Mouse (Mus musculus) hindbrain, embryonic 15.5 days (tissue): ENCODE results near the gene Kdr. TPM values are rescaled to one million over a fixed set of nuclear protein-coding genes. Genes with fewer than 3 reads are reported as not detected.
A peak's percentile ranks its signal among the peaks of the same experiment; 100 is the strongest.
"Not testable (repeated sequence)": the region's sequence is repeated elsewhere in the genome, so short reads cannot be mapped to it uniquely, and the experiment has no call there.

Experiments used
- ATAC-seq: fragments of 200-750 bp; cut with Nextera tagmentation; 2 replicates; pipeline ENCODE4 v1.8.0; 2017; ENCODE audit warnings: low read depth, moderate number of reproducible peaks, moderate TSS enrichment; ENCODE audit not compliant: low FRiP score
- H3K27ac ChIP-seq: fragments of 300-500 bp; sonication (generic); replicated peaks from 2 replicates; pipeline ENCODE4 v1.5.1; 2015; ENCODE audit warnings: mild to moderate bottlenecking, inconsistent platforms
- H3K27me3 ChIP-seq: fragments of 300-500 bp; sonication (generic); 2 replicates; pipeline ENCODE4 v1.6.1; 2015; ENCODE audit warnings: control low read depth, inconsistent platforms
- H3K36me3 ChIP-seq: fragments of 300-500 bp; sonication (generic); 2 replicates; pipeline ENCODE4 v1.6.1; 2015; ENCODE audit warnings: control low read depth, inconsistent platforms
- H3K4me1 ChIP-seq: fragments of 300-500 bp; sonication (generic); replicated peaks from 2 replicates; pipeline ENCODE4 v1.6.1; 2015; ENCODE audit warnings: control low read depth, inconsistent platforms
- H3K4me2 ChIP-seq: fragments of 300-500 bp; sonication (generic); 2 replicates; pipeline ENCODE4 v1.6.1; 2015; ENCODE audit warnings: moderate library complexity, mild to moderate bottlenecking, inconsistent platforms
- H3K4me3 ChIP-seq: fragments of 300-500 bp; sonication (generic); 2 replicates; pipeline ENCODE4 v1.5.1; 2015; ENCODE audit warnings: mild to moderate bottlenecking, inconsistent platforms
- H3K9ac ChIP-seq: fragments of 300-500 bp; sonication (generic); 2 replicates; pipeline ENCODE4 v1.6.1; 2015; ENCODE audit warnings: inconsistent platforms
- H3K9me3 ChIP-seq: fragments of 300-500 bp; sonication (generic); 2 replicates; pipeline ENCODE4 v1.6.1; 2016; ENCODE audit warnings: control low read depth, inconsistent platforms
- WGBS: fragments of 180-500 bp; shearing (Covaris S2); methylation state at CpG from one replicate; pipeline ENCODE4 v1.1.7; 2015; 5-methylcytosine and 5-hydroxymethylcytosine counted together
- polyA plus RNA-seq: library from polyadenylated mRNA; unstranded; fragments of >200 nt; fragmentation: Nextera tagmentation; extraction: Ambion mirVana; gene quantifications from 2 replicates; pipeline ENCODE4 v1.2.1, GENCODE M21; 2015

Kdr gene
- polyA plus RNA-seq, 1 experiment from 2014 or later, result 24.4 TPM

DNA sequence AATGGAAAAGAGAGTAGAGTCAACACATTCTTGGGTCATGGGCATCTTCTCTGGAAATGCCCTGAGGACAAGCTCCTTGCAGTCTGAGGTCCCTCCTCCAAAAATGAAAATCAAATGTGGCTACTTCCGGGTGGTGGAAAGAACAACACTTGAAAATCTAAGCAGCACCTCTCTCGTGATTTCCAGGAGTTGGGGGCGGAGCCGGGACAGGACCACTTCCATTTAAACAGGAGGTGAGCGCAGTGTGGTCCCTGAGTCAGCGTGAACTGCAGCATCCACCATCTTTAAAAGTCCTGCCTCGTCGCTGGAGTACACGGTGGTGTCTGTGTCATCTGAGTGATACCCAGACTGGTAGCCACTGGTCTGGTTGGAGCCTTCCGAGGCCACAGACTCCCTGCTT lies 44.1 kb downstream of the Kdr start:
- Histone ChIP-seq H3K4me1 (no peaks in the 10 kb centered on the region), H3K4me2 (no peak overlapping the region), H3K9me3 (no peaks in the 10 kb centered on the region), H3K9ac (no peak overlapping the region), H3K36me3 (no peaks in the 10 kb centered on the region), H3K27me3 (no peaks in the 10 kb centered on the region), H3K4me3 (no peak overlapping the region), H3K27ac (no peak overlapping the region; the same call in 1 of the 2 replicates)
- 92% methylated on average over 10 of the region's 10 CpGs for WGBS
- ATAC-seq, result no peak

DNA sequence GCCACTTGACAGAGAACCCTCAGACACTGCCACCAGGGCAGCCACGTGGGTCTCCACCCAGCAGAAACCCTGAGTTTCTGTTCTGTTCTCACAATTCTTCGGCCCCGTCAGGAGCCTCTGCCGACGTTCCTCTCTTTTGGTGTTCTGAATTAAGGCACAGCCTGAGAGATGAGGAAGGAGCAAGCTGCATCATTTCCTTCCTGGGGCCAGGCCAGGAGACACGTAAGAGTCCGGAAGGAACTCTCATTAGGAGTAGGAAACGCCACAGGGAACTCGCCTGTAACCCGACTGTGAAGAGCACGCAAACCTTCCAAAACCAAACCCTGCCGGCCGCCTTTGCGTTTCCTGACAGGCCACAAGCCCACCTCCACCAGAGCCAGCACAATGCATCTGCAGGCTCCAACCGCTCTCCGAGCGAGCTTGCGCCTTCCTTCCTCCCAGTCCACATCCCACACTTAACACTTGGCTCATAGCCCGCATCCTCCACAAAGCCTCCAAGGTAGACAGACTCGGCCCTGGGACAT lies 44.7 kb downstream of the Kdr start:
- H3K9me3 ChIP-seq, result no peaks in the 10 kb centered on the region
- H3K4me2 ChIP-seq, result no peak overlapping the region
- no peaks in the 10 kb centered on the region for H3K4me1 ChIP-seq
- H3K27ac ChIP-seq, result 0 out of 2 replicates have a peak overlapping the region, but pooled peaks have one; percentile 22
- ATAC-seq, result no peak
- no peaks in the 10 kb centered on the region for H3K27me3 ChIP-seq
- H3K4me3 ChIP-seq, result no peak overlapping the region
- H3K9ac ChIP-seq, result no peak overlapping the region
- WGBS, result 86% methylated on average over 20 of the region's 20 CpGs
- H3K36me3 ChIP-seq, result no peaks in the 10 kb centered on the region

DNA sequence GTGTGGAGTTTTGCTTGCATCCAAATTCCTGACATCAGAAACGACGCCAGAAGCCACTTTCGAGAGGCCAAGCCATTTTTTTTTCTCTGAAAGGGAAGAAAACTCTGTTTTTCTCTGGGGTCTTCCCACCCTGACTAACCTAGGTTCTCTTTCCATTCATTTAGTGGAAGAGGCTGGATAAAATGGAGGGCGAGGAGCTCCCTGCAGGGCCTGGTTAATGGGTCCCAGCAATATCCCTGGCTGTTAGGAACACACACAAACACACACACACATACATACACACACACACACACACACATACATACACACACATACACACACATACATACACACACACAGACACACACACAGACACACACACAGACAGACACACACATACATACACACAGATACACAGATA lies 46.8 kb downstream of the Kdr start:
- WGBS, result 92% methylated on average over 4 of the region's 4 CpGs

GRCm38 (mm10) chr5:75929960-75930359 lies 48.3 kb downstream of the Kdr start:
- no peak overlapping the region for H3K9ac ChIP-seq
- no peak overlapping the region for H3K4me2 ChIP-seq
- no peaks in the 10 kb centered on the region for H3K9me3 ChIP-seq
- H3K27ac ChIP-seq, result no peak overlapping the region
- H3K4me1 ChIP-seq, result no peaks in the 10 kb centered on the region
- no peak overlapping the region for H3K4me3 ChIP-seq
- no peaks in the 10 kb centered on the region for H3K36me3 ChIP-seq
- no peaks in the 10 kb centered on the region for H3K27me3 ChIP-seq
- 85% methylated on average over 7 of the region's 7 CpGs for WGBS
- no peak for ATAC-seq

More for the DNA sequence above, 46.8 kb downstream of the Kdr start:
- ATAC-seq, H3K27ac ChIP-seq, H3K4me2 ChIP-seq, H3K9me3 ChIP-seq, H3K4me1 ChIP-seq, H3K4me3 ChIP-seq, H3K9ac ChIP-seq, H3K27me3 ChIP-seq, H3K36me3 ChIP-seq: not testable (repeated sequence)

DNA sequence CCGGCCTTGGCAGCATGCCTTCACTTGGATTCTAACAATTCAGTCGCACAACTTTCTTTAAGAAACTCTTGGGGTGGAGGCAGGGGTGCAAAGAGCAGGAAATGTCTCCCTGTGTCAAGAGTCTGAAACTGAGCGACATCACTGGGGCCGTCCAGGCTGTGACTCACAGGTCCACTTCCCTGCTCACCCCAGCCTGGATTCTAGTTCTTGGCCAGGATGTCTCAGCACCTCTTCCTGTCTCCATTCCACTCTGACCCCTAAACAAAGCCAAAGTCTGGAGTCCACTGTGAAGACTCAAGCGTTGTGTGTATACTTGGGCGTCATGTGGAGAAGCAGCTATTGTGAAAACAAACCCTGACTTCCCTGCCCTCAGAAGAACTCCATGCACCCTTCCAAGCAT lies 55.6 kb downstream of the Kdr start:
- peak; percentile 34; the same call in 1 of the 2 replicates for ATAC-seq
- Histone ChIP-seq H3K27me3 (no peaks in the 10 kb centered on the region), H3K9ac (no peak overlapping the region), H3K4me1 (no peaks in the 10 kb centered on the region), H3K4me3 (no peak overlapping the region), H3K4me2 (no peak overlapping the region), H3K9me3 (no peaks in the 10 kb centered on the region), H3K27ac (no peak overlapping the region), H3K36me3 (no peaks in the 10 kb centered on the region)
- 83% methylated on average over 6 of the region's 6 CpGs for WGBS

GRCm38 (mm10) chr5:75921730-75922387 lies 56.4 kb downstream of the Kdr start:
- H3K27me3 ChIP-seq, result no peaks in the 10 kb centered on the region
- H3K36me3 ChIP-seq, result no peaks in the 10 kb centered on the region
- 71% methylated on average over 12 of the region's 12 CpGs for WGBS
- H3K4me1 ChIP-seq, result no peaks in the 10 kb centered on the region
- no peaks in the 10 kb centered on the region for H3K9me3 ChIP-seq
- H3K9ac ChIP-seq, result no peak overlapping the region
- H3K4me3 ChIP-seq, result no peak overlapping the region
- ATAC-seq, result no peak
- H3K4me2 ChIP-seq, result no peak overlapping the region
- H3K27ac ChIP-seq, result no peak overlapping the region

DNA sequence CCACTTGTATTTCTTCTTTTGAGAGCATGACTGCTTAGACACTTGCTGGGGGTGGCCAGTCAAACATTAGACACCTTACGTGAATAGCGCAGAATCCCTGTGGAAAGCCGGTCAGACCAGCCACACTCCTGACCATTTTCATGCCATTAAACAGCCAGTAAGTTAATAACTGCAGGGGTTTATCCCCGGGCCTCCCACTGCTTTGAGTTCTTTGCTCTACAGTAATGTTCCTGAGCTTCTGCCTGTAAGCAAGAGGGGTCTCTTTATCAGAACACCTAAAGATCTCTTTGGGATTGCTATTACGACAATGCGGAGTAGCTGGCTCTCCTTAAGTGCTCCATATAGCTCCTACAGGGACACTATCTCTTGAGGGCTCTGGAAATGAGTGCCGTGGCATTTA lies 58.7 kb downstream of the Kdr start:
- Histone ChIP-seq H3K27me3 (no peaks in the 10 kb centered on the region), H3K9me3 (no peaks in the 10 kb centered on the region), H3K36me3 (no peaks in the 10 kb centered on the region), H3K4me2 (no peak overlapping the region), H3K27ac (no peak overlapping the region), H3K4me1 (no peaks in the 10 kb centered on the region), H3K9ac (no peak overlapping the region), H3K4me3 (no peak overlapping the region)
- ATAC-seq, result no peak
- 84% methylated on average over 7 of the region's 7 CpGs for WGBS

DNA sequence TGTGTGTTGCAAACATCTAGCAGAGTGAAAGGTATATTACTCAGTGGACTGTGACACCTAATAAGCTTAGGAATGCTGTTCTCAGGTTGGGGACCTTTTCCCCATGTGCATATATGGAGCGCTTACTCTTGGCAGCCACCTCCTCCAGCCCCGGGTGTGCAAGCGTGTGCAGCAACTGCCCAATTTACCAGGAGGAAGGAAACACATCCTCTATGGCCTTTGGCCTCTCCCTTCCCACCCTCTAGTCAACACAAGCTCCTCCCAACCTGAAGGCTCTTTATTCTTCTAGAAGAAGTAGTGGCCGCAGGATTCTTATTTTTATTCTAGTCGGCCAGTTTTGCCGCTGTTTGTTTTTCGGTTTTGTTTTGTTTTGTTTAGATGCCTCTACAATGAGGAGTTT lies 60.1 kb downstream of the Kdr start:
- H3K9ac ChIP-seq, result no peak overlapping the region
- no peaks in the 10 kb centered on the region for H3K4me1 ChIP-seq
- no peak overlapping the region for H3K27ac ChIP-seq
- H3K27me3 ChIP-seq, result no peaks in the 10 kb centered on the region
- WGBS, result 84% methylated on average over 7 of the region's 7 CpGs
- H3K4me2 ChIP-seq, result no peak overlapping the region
- no peaks in the 10 kb centered on the region for H3K36me3 ChIP-seq
- no peaks in the 10 kb centered on the region for H3K9me3 ChIP-seq
- no peak for ATAC-seq
- no peak overlapping the region for H3K4me3 ChIP-seq

GRCm38 (mm10) chr5:75917231-75917630 lies 61.0 kb downstream of the Kdr start:
- no peak overlapping the region for H3K4me3 ChIP-seq
- H3K27me3 ChIP-seq, result no peaks in the 10 kb centered on the region
- H3K4me2 ChIP-seq, result no peak overlapping the region
- H3K4me1 ChIP-seq, result no peaks in the 10 kb centered on the region
- no peaks in the 10 kb centered on the region for H3K9me3 ChIP-seq
- ATAC-seq, result no peak
- H3K27ac ChIP-seq, result no peak overlapping the region
- H3K36me3 ChIP-seq, result no peaks in the 10 kb centered on the region
- 81% methylated on average over 4 of the region's 4 CpGs for WGBS
- H3K9ac ChIP-seq, result no peak overlapping the region

GRCm38 (mm10) chr5:75906102-75906501 lies 72.2 kb downstream of the Kdr start:
- Histone ChIP-seq H3K9me3 (no peaks in the 10 kb centered on the region), H3K9ac (no peak overlapping the region), H3K4me2 (no peak overlapping the region), H3K27ac (no peak overlapping the region), H3K27me3 (no peaks in the 10 kb centered on the region), H3K4me3 (no peak overlapping the region), H3K36me3 (no peaks in the 10 kb centered on the region), H3K4me1 (no peaks in the 10 kb centered on the region)
- 55% methylated on average over 4 of the region's 4 CpGs for WGBS
- ATAC-seq, result no peak

GRCm38 (mm10) chr5:75900231-75900920 lies 77.9 kb downstream of the Kdr start:
- no peak overlapping the region for H3K27ac ChIP-seq
- peaks cover 6% of the 10 kb centered on the region for H3K4me1 ChIP-seq
- no peaks in the 10 kb centered on the region for H3K36me3 ChIP-seq
- no peak overlapping the region for H3K4me2 ChIP-seq
- no peak overlapping the region for H3K9ac ChIP-seq
- H3K27me3 ChIP-seq, result no peaks in the 10 kb centered on the region
- ATAC-seq, result no peak
- no peak overlapping the region for H3K4me3 ChIP-seq
- 66% methylated on average over 16 of the region's 16 CpGs for WGBS
- H3K9me3 ChIP-seq, result no peaks in the 10 kb centered on the region

GRCm38 (mm10) chr5:75895351-75895750 lies 82.9 kb downstream of the Kdr start:
- Histone ChIP-seq H3K4me3 (no peak overlapping the region), H3K4me2 (no peak overlapping the region)
- no peak for ATAC-seq

More at GRCm38 (mm10) chr5:75895351-75895750, 82.9 kb downstream of the Kdr start:
- Histone ChIP-seq H3K9ac (no peak overlapping the region), H3K36me3 (no peaks in the 10 kb centered on the region), H3K9me3 (no peaks in the 10 kb centered on the region), H3K27me3 (no peaks in the 10 kb centered on the region), H3K27ac (no peak overlapping the region), H3K4me1 (peaks cover 6% of the 10 kb centered on the region)
- 95% methylated on average over 3 of the region's 3 CpGs for WGBS
